Mouse (Mus musculus) left cerebral cortex, adult 8-10 months (tissue): ENCODE measurements around the gene Qrich1. TPM values are rescaled to one million over a fixed set of nuclear protein-coding genes. Genes with fewer than 3 reads are reported as not detected.

Experiments
- DNase-seq, 2 experiments: peaks; one replicate each; pipeline ENCODE4 v3.0.0; 2022; ENCODE audit warnings: low spot score in 2 of 2
- total RNA-seq, 4 experiments: library from RNA; stranded (reverse); gene quantifications; 2 replicates each; pipeline ENCODE4 v1.2.4; 2022

Qrich1 gene
- total RNA-seq, 4 experiments from 2014 or later: 140 to 158 (median 155) TPM

DNA sequence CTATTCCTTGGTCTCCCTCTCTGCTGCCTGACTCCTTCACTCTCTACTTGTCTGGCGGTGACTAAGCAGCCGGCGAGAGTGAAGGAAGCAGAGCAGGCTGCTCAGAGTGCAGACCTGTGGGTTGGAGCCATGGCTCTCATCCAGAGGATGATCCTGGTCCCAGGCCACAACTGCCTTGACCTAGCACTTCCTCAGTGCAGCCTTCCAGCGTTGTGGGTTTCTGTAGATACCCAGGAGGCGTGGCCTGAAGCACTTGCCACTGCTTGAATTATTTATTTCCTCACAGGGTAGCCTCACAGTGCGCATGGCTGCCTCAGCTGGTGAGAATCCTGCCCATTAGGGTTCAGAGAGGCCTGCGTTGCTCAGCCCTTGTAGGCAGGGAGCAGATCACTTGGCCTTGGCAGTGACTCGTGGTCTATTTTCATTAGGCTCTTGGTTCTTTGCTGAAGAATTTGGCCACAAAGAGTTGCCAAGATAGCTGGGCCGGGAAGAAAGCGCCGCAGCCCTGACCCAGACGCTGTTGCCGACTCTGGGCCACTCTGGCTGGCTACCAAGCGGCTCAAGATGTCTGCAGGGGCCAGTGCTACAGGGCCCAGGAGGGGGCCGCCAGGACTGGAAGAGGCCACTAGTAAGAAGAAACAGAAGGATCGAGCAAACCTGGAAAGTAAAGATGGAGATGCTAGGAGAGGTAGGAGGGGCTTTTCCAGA, 24.4 kb upstream of the Qrich1 start:
- no peak for DNase-seq

GRCm38 (mm10) chr9:108493246-108493645, 23.4 kb upstream of the Qrich1 start:
- DNase-seq: no peak

GRCm38 (mm10) chr9:108494146-108494825, 22.3 kb upstream of the Qrich1 start:
- DNase-seq: no peak

GRCm38 (mm10) chr9:108494905-108495304, 21.7 kb upstream of the Qrich1 start:
- no peak for DNase-seq

DNA sequence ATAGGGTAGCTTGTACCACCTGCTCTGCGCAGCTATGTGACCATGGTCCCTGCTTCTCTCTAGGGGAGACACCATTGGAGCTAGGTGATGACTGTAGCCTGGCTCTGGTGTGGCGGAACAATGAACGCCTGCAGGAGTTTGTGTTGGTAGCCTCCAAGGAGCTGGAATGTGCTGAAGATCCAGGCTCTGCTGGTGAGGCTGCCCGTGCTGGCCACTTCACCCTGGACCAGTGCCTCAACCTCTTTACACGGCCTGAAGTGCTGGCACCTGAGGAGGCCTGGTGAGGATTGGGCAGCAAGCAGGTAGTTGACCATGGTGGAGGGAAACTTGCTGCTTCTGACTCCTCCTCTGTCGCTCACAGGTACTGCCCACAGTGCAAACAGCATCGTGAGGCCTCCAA, 17.4 kb upstream of the Qrich1 start:
- DNase-seq: no peak

GRCm38 (mm10) chr9:108499943-108500342, 16.7 kb upstream of the Qrich1 start:
- DNase-seq: no peak

- no peak for DNase-seq
These were observed 9.7 kb upstream of the Qrich1 start for GRCm38 (mm10) chr9:108506901-108507300.

GRCm38 (mm10) chr9:108507619-108508434, 8.8 kb upstream of the Qrich1 start, which contains the start of gene Qars:
Qars (plus strand) TSS chr9:108507706.
- peak; percentile 75 to 94 for DNase-seq

GRCm38 (mm10) chr9:108508776-108509175, 7.8 kb upstream of the Qrich1 start:
- DNase-seq: peak in 1 of 2 experiments; percentile 4

DNA sequence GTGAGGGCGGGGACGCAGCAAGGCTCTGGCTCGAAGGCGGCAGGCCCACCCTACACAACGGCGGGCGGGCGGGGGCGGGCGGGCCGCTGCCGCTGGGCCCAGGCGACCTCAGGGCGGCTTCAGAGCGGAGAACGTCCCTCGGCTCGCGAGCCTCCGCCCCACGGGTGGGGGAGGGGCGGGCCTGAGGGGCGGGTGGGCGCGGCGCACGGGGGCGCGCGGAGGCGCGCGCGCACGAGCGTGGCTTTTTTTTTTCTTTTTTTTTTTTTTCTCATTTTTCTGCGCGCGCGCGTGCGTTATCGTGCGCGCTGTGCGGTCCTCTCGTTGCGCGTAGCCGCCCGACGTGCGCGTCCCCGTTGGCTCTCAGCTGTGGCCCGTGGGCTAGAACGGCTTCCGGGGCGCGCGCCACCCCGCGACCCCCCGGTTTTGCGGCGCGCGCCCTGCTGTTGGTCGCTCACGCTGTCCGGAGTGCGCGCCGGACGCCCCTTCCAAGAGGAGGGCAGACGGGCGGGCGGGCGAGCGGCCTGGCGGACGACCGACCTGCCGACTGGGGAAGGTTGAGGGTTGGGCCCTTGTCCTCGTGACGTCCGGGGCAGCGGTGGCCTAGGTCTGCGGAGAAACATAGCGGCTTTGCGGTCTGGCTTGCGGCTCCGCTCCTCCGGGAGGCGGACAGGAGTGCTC, 786 bp downstream of the Qrich1 start:
- DNase-seq: peak; percentile 29 to 72

- peak in 1 of 2 experiments; percentile 32 for DNase-seq
These were observed 1.3 kb downstream of the Qrich1 start for GRCm38 (mm10) chr9:108517931-108518332.

- DNase-seq: no peak
These were observed 5.0 kb downstream of the Qrich1 start for GRCm38 (mm10) chr9:108521604-108522003.

- DNase-seq: no peak
These were observed 6.7 kb downstream of the Qrich1 start for GRCm38 (mm10) chr9:108523341-108523740.

- DNase-seq: no peak
These were observed 8.8 kb downstream of the Qrich1 start for GRCm38 (mm10) chr9:108525400-108525799.

DNA sequence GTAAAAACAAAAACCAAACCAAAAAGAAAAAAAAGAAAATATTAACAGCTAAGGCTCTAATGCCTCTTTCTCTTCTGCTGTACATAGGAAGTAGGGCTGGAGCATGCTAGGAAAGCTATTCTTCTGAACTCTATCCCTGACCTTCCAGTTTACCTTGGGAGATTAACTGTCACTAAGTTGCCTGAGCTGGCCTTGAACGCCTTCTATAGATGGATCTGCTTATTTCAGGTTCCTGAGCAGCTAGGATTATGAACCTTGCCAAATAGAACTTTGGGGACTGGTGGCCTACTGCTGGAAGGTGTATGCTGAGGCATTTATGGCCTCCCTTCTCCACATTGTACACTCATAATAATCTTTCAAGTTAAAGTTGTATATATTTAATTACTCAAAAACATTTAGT, 14.3 kb downstream of the Qrich1 start:
- no peak for DNase-seq

GRCm38 (mm10) chr9:108531496-108531895, 14.9 kb downstream of the Qrich1 start:
- DNase-seq: no peak

DNA sequence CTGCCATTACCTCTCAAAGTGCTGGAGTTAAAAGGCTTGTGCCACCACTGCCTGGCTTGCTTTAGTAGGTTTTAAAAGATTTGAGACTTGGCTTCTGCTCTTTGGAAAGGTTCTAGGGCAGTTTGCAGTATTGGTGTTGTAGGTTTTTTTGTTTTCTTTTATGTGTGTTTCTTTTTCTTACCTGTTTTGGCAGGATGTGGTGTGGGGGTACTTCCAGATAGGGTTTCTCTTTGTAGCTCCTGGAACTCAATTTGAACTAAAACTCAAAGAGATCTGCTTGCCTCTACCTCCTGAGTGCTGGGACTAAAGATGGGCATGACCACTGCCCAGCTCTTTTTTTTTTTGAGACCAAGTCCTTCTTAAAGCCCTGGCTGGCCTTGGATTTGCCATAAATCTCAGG, 24.2 kb downstream of the Qrich1 start:
- DNase-seq: no peak

DNA sequence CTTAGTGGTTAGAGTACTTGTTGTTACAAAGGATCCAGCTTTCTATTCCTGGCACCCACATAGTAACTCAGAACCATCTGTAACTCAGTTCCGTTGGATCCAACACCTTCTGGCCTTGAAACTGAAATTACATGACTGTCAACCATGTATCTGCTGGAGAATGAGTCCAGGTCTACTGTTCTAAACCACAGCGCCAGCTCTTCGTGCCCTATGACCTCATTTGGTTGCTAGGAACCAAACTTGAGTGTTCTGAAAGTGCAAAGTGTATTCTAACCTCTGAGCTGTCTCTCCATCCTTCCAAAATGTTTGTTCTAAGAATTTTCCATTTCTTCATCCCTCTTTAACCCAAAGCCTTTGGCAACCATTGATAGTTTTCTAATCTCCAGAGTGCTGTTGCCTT, 29.4 kb downstream of the Qrich1 start:
- DNase-seq: no peak

GRCm38 (mm10) chr9:108546875-108547274, 30.3 kb downstream of the Qrich1 start:
- no peak for DNase-seq

DNA sequence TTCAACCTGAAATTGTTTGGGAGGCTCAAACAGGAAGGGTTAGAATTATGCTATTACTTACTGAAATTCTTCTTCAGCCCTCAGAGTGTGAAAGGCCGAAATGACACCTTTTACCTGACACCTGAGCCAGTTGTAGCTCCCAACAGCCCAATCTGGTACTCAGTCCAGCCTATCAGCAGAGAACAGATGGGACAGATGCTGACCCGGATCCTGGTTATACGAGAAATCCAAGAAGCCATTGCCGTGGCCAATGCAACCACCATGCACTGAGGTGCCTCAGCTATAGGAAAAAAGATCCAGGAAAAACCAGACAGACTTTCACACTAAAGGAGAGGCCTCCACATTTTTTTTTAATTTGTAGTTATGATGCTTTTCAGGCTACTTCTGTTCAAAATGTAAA, 42.6 kb downstream of the Qrich1 start:
- DNase-seq: no peak

DNA sequence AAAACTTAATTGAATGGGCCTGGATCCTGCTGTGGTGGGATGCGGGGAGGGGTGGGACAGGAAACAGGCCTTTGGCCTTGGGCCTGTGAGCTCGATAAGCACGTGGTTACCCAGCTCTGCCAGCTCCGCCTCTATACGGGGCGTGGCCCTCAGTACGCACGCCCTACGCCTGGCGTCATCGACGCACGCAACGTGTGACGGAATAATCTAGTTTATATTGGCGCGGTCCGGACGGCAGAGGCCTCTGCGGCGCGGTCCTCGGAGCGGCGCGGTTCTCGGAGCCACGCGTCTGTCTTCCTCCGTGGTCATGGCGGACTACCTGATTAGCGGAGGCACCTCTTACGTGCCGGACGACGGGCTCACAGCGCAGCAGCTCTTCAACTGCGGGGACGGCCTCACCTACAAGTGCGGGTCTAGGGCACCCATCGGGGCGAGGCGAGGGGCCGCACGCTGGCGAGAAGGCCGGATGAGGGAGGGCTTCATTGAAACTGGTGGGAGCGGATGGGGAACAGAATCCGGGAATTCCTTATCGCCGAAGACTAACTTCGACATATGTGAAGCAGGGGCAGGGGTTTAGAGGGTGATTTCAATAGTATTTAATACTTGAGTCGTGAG, 43.7 kb downstream of the Qrich1 start, which contains the start of gene Impdh2:
Gene Impdh2, plus strand, starts transcription at position 60 of the 615 bp plus-strand sequence.
- DNase-seq: peak; percentile 85 to 93
